Mouse (Mus musculus): ENCODE results near the gene Rhog. TPM values are rescaled to one million over a fixed set of nuclear protein-coding genes. Genes with fewer than 3 reads are reported as not detected.

Rhog gene
- polyA plus RNA-seq (2015; fragmentation: Nextera tagmentation; extraction: Ambion mirVana), result 62.0 and 68.0 TPM in 2 replicates

DNA sequence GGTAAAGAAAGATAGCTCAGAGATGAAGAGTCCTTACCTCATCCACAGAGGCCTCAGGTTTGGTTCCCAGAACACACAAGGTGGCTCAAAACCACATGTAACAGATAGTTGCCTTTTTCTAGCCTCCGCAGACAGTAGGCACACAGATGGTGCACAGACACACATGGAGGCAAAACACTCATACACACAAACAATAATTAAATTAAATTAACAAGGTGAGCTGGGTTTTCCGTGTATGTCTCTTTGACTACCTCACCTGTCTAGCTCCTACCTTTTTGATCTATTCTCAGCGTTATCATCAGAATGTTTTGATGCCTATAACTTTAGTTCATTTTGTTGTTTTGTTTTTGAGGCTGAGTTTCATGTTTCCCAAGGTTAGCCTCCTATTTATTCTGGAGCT, at the start of gene Rhog:
Gene Rhog (minus strand): TSS at position 101 of the 400 bp plus-strand sequence.
- 82% methylated on average over 3 of the region's 3 CpGs for WGBS
- no peak within 1 kb of the TSS for H3K4me3 ChIP-seq (replicated peaks; ENCODE audit: low read length)
- H3K4me1 ChIP-seq (ENCODE audit: control insufficient read depth, insufficient read depth, low read length), result no peaks in the 10 kb centered on the region

DNA sequence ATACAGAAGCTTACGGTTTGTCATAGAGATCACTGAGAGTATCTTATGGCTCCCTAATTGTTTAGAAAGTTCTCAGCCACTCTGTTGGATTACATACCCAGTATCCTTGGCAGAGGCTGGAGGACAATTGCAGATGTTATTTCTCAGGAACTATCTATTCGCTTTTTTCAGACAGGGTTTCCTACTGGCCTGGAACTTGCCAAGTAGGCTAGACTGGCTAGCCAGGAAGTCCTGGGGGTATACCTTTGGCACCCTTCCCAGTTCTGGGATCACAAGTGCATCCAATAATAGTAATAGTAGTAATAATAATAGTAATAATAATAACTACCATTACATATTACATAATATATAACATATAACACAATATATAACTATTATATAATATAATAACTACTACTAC, 49.7 kb upstream of the Rhog start:
- no peaks in the 10 kb centered on the region for H3K9me3 ChIP-seq (replicated peaks; ENCODE audit: control insufficient read depth, low read length)
- no peak overlapping the region for H3K9ac ChIP-seq (ENCODE audit: low read length)
- H3K4me3 ChIP-seq (replicated peaks; ENCODE audit: low read length), result no peak overlapping the region
- ATAC-seq (ENCODE audit: insufficient read depth, low FRiP score), result no peak
- no peaks in the 10 kb centered on the region for H3K36me3 ChIP-seq (ENCODE audit: control insufficient read depth, insufficient read depth, low read length)
- no peaks in the 10 kb centered on the region for H3K4me1 ChIP-seq (ENCODE audit: control insufficient read depth, insufficient read depth, low read length)
- no peak overlapping the region for H3K4me2 ChIP-seq (ENCODE audit: low read depth, low read length)
- no peak overlapping the region for H3K27ac ChIP-seq (ENCODE audit: low read length)
- WGBS, result 76% methylated on average over 2 of the region's 2 CpGs
- H3K27me3 ChIP-seq (ENCODE audit: control insufficient read depth, insufficient read depth, low read length), result no peaks in the 10 kb centered on the region

More for the DNA sequence above, at the start of gene Rhog:
- Histone ChIP-seq H3K9me3 (replicated peaks; ENCODE audit: control insufficient read depth, low read length) (no peaks in the 10 kb centered on the region), H3K4me2 (ENCODE audit: low read depth, low read length) (no peak within 1 kb of the TSS), H3K27ac (ENCODE audit: low read length) (no peak within 1 kb of the TSS), H3K27me3 (ENCODE audit: control insufficient read depth, insufficient read depth, low read length) (no peaks in the 10 kb centered on the region), H3K9ac (ENCODE audit: low read length) (no peak within 1 kb of the TSS), H3K36me3 (ENCODE audit: control insufficient read depth, insufficient read depth, low read length) (no peaks in the 10 kb centered on the region)
- no peak for ATAC-seq (ENCODE audit: insufficient read depth, low FRiP score)

GRCm38 (mm10) chr7:102302471-102302870, 46.6 kb upstream of the Rhog start:
- WGBS, result 95% methylated on average over 4 of the region's 4 CpGs
- Histone ChIP-seq H3K4me2 (ENCODE audit: low read depth, low read length) (no peak overlapping the region), H3K9me3 (replicated peaks; ENCODE audit: control insufficient read depth, low read length) (no peaks in the 10 kb centered on the region), H3K36me3 (ENCODE audit: control insufficient read depth, insufficient read depth, low read length) (no peaks in the 10 kb centered on the region), H3K9ac (ENCODE audit: low read length) (no peak overlapping the region), H3K27me3 (ENCODE audit: control insufficient read depth, insufficient read depth, low read length) (no peaks in the 10 kb centered on the region), H3K4me1 (ENCODE audit: control insufficient read depth, insufficient read depth, low read length) (no peaks in the 10 kb centered on the region), H3K27ac (ENCODE audit: low read length) (no peak overlapping the region), H3K4me3 (replicated peaks; ENCODE audit: low read length) (no peak overlapping the region)
- ATAC-seq (ENCODE audit: insufficient read depth, low FRiP score), result no peak

GRCm38 (mm10) chr7:102300761-102301160, 44.9 kb upstream of the Rhog start:
- Histone ChIP-seq H3K9ac (ENCODE audit: low read length) (no peak overlapping the region), H3K9me3 (replicated peaks; ENCODE audit: control insufficient read depth, low read length) (no peaks in the 10 kb centered on the region), H3K4me2 (ENCODE audit: low read depth, low read length) (no peak overlapping the region), H3K27ac (ENCODE audit: low read length) (no peak overlapping the region), H3K36me3 (ENCODE audit: control insufficient read depth, insufficient read depth, low read length) (no peaks in the 10 kb centered on the region), H3K27me3 (ENCODE audit: control insufficient read depth, insufficient read depth, low read length) (no peaks in the 10 kb centered on the region), H3K4me3 (replicated peaks; ENCODE audit: low read length) (no peak overlapping the region), H3K4me1 (ENCODE audit: control insufficient read depth, insufficient read depth, low read length) (no peaks in the 10 kb centered on the region)
- WGBS, result 60% methylated on average over 1 of the region's 1 CpGs
- no peak for ATAC-seq (ENCODE audit: insufficient read depth, low FRiP score)

DNA sequence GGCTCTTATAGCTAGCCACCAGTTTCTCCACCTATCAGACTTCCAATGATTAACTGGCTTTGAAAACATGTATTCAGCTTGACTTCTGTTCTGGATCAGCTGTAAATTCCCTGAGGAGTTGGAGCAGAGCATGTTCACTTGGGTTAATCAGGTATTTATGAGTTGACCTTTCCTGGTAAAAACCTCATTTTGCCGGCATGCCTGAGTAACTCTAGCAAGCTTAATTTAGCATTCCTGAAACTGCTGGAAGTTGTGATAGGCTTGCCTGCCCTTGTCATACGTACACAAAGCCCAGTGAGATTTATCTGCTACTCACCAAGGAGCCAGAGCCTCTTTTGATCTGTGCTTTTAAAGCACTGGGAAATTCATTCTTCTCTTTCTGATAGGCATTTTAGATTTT, 37.4 kb upstream of the Rhog start:
- Histone ChIP-seq H3K27me3 (ENCODE audit: control insufficient read depth, insufficient read depth, low read length) (no peaks in the 10 kb centered on the region), H3K27ac (ENCODE audit: low read length) (no peak overlapping the region), H3K9ac (ENCODE audit: low read length) (no peak overlapping the region), H3K36me3 (ENCODE audit: control insufficient read depth, insufficient read depth, low read length) (no peaks in the 10 kb centered on the region), H3K4me3 (replicated peaks; ENCODE audit: low read length) (no peak overlapping the region), H3K4me2 (ENCODE audit: low read depth, low read length) (no peak overlapping the region), H3K4me1 (ENCODE audit: control insufficient read depth, insufficient read depth, low read length) (no peaks in the 10 kb centered on the region), H3K9me3 (replicated peaks; ENCODE audit: control insufficient read depth, low read length) (no peaks in the 10 kb centered on the region)
- WGBS, result 21% methylated on average over 2 of the region's 2 CpGs
- ATAC-seq (ENCODE audit: insufficient read depth, low FRiP score), result no peak

- Histone ChIP-seq H3K36me3 (ENCODE audit: control insufficient read depth, insufficient read depth, low read length) (no peaks in the 10 kb centered on the region), H3K27me3 (ENCODE audit: control insufficient read depth, insufficient read depth, low read length) (no peaks in the 10 kb centered on the region), H3K27ac (ENCODE audit: low read length) (no peak overlapping the region), H3K4me1 (ENCODE audit: control insufficient read depth, insufficient read depth, low read length) (no peaks in the 10 kb centered on the region), H3K9me3 (replicated peaks; ENCODE audit: control insufficient read depth, low read length) (no peaks in the 10 kb centered on the region), H3K4me2 (ENCODE audit: low read depth, low read length) (no peak overlapping the region), H3K4me3 (replicated peaks; ENCODE audit: low read length) (no peak overlapping the region), H3K9ac (ENCODE audit: low read length) (no peak overlapping the region)
- WGBS, result 76% methylated on average over 3 of the region's 3 CpGs
- ATAC-seq (ENCODE audit: insufficient read depth, low FRiP score), result no peak
Measured at GRCm38 (mm10) chr7:102292228-102292627, 36.4 kb upstream of the Rhog start.

- Histone ChIP-seq H3K36me3 (ENCODE audit: control insufficient read depth, insufficient read depth, low read length) (no peaks in the 10 kb centered on the region), H3K27me3 (ENCODE audit: control insufficient read depth, insufficient read depth, low read length) (no peaks in the 10 kb centered on the region), H3K4me3 (replicated peaks; ENCODE audit: low read length) (no peak overlapping the region), H3K4me2 (ENCODE audit: low read depth, low read length) (no peak overlapping the region), H3K27ac (ENCODE audit: low read length) (no peak overlapping the region), H3K9ac (ENCODE audit: low read length) (no peak overlapping the region), H3K9me3 (replicated peaks; ENCODE audit: control insufficient read depth, low read length) (no peaks in the 10 kb centered on the region), H3K4me1 (ENCODE audit: control insufficient read depth, insufficient read depth, low read length) (no peaks in the 10 kb centered on the region)
- WGBS, result 81% methylated on average over 6 of the region's 6 CpGs
- no peak for ATAC-seq (ENCODE audit: insufficient read depth, low FRiP score)
Measured at GRCm38 (mm10) chr7:102289466-102289865, 33.6 kb upstream of the Rhog start.

DNA sequence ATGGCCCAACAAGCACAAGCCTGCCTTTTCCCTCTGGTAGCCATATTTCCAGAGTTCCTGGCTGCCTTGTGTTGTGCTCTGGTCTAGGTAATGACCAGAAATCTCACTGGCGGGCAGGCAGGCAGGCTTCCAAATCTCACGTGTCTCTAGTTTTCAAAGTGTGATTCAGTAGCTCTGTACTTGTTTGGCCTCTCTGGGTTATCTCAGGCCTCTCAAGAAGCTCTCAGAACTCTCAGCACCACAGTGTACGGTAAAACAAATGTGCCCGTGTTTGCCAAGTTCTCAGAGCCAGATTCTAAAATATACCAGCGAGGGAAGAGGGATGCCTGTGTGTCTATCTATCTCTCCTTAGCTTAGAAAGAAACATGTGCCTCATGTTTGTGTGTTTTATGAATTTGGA, 26.4 kb upstream of the Rhog start:
- H3K4me1 ChIP-seq (ENCODE audit: control insufficient read depth, insufficient read depth, low read length), result peaks cover 7% of the 10 kb centered on the region; the same call in 1 of the 2 replicates
- no peak overlapping the region for H3K4me3 ChIP-seq (replicated peaks; ENCODE audit: low read length)
- H3K9me3 ChIP-seq (replicated peaks; ENCODE audit: control insufficient read depth, low read length), result no peaks in the 10 kb centered on the region
- ATAC-seq (ENCODE audit: insufficient read depth, low FRiP score), result no peak
- no peak overlapping the region for H3K27ac ChIP-seq (ENCODE audit: low read length)
- no peak overlapping the region for H3K9ac ChIP-seq (ENCODE audit: low read length)
- H3K4me2 ChIP-seq (ENCODE audit: low read depth, low read length), result no peak overlapping the region
- 47% methylated on average over 5 of the region's 5 CpGs for WGBS
- no peaks in the 10 kb centered on the region for H3K36me3 ChIP-seq (ENCODE audit: control insufficient read depth, insufficient read depth, low read length)
- no peaks in the 10 kb centered on the region for H3K27me3 ChIP-seq (ENCODE audit: control insufficient read depth, insufficient read depth, low read length)

DNA sequence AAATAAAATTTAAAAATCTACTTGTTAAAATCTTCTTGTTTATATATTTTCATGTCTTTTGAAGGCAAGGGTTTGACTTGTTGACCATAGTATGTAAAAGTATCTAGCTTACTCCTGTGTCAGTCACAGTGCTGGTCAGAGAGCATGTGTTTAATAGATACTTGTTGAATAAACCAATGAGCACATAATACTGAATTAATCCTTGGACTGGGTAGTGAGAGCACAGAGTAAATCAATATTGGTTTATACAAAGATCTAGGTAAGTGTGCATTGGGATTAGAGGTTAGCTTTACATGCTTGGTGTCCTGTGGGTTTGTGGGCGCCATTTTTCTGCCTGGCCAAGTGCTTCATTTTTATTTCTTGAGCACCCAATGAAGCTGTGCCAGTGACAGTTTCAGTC, 25.5 kb upstream of the Rhog start:
- Histone ChIP-seq H3K4me1 (ENCODE audit: control insufficient read depth, insufficient read depth, low read length) (peaks cover 7% of the 10 kb centered on the region; the same call in 1 of the 2 replicates), H3K9ac (ENCODE audit: low read length) (no peak overlapping the region), H3K4me2 (ENCODE audit: low read depth, low read length) (no peak overlapping the region), H3K27me3 (ENCODE audit: control insufficient read depth, insufficient read depth, low read length) (no peaks in the 10 kb centered on the region), H3K36me3 (ENCODE audit: control insufficient read depth, insufficient read depth, low read length) (no peaks in the 10 kb centered on the region), H3K9me3 (replicated peaks; ENCODE audit: control insufficient read depth, low read length) (no peaks in the 10 kb centered on the region), H3K4me3 (replicated peaks; ENCODE audit: low read length) (no peak overlapping the region), H3K27ac (ENCODE audit: low read length) (no peak overlapping the region)
- no peak for ATAC-seq (ENCODE audit: insufficient read depth, low FRiP score)
- WGBS, result 83% methylated on average over 1 of the region's 1 CpGs

Data from stomach, embryonic 16.5 days (tissue).